Mouse (Mus musculus) neutrophil, adult 5-6 weeks (primary cell): ENCODE results near the gene Hnrnph2. TPM values are rescaled to one million over a fixed set of nuclear protein-coding genes. Genes with fewer than 3 reads are reported as not detected.

Experiments used
- ATAC-seq: fragments of 151-379, 151-347 bp; 2 replicates; pipeline ENCODE4 v1.8.0; 2017; ENCODE audit warnings: mild to moderate bottlenecking, moderate TSS enrichment; ENCODE audit not compliant: insufficient number of reproducible peaks, poor library complexity, low FRiP score, severe bottlenecking; ENCODE audit errors: extremely low read depth
- total RNA-seq: library from RNA; stranded (forward); fragments of 200-1000 nt; gene quantifications from 2 replicates; pipeline ENCODE4 v1.2.3, GENCODE M21; 2017

Hnrnph2 gene
- total RNA-seq, result 201 and 219 TPM in 2 replicates

GRCm38 (mm10) chrX:134600659-134601379 lies at the start of gene Hnrnph2, which contains the start of gene Gla:
TSS of gene Hnrnph2 (plus strand) at chrX:134601179.
TSS of gene Gla (minus strand) at chrX:134601125.
- peak; percentile 97 for ATAC-seq

GRCm38 (mm10) chrX:134553326-134553725 lies 47.7 kb upstream of the Hnrnph2 start:
- no peak for ATAC-seq

- ATAC-seq, result peak; percentile 41; the same call in 1 of the 2 replicates
Observed at GRCm38 (mm10) chrX:134554425-134554824, 46.6 kb upstream of the Hnrnph2 start.

- peak; percentile 66; the same call in 1 of the 2 replicates for ATAC-seq
Observed at GRCm38 (mm10) chrX:134564326-134564725, 36.7 kb upstream of the Hnrnph2 start.

GRCm38 (mm10) chrX:134566536-134567222 lies 34.3 kb upstream of the Hnrnph2 start:
- ATAC-seq, result peak; percentile 81; the same call in 1 of the 2 replicates

- no peak for ATAC-seq
Observed at GRCm38 (mm10) chrX:134577896-134578295, 23.1 kb upstream of the Hnrnph2 start.

GRCm38 (mm10) chrX:134580528-134581305 lies 20.3 kb upstream of the Hnrnph2 start:
- ATAC-seq, result no peak

- no peak for ATAC-seq
Observed at GRCm38 (mm10) chrX:134582270-134582669, 18.7 kb upstream of the Hnrnph2 start.

- peak; percentile 30; the same call in 1 of the 2 replicates for ATAC-seq
Observed at GRCm38 (mm10) chrX:134582888-134583669, 17.9 kb upstream of the Hnrnph2 start, which contains the start of gene Btk. TSS of gene Btk (minus strand) at chrX:134583570.

GRCm38 (mm10) chrX:134585103-134586002 lies 15.6 kb upstream of the Hnrnph2 start, which contains the start of gene Rpl36a:
TSS of gene Rpl36a (plus strand) at chrX:134585654.
- peak; percentile 93 for ATAC-seq

GRCm38 (mm10) chrX:134586447-134586846 lies 14.5 kb upstream of the Hnrnph2 start:
- ATAC-seq, result no peak

- no peak for ATAC-seq
Observed at GRCm38 (mm10) chrX:134588261-134588660, 12.7 kb upstream of the Hnrnph2 start.

- no peak for ATAC-seq
Observed at GRCm38 (mm10) chrX:134588997-134589396, 12.0 kb upstream of the Hnrnph2 start.

GRCm38 (mm10) chrX:134589836-134590235 lies 11.1 kb upstream of the Hnrnph2 start:
- no peak for ATAC-seq

- no peak for ATAC-seq
Observed at GRCm38 (mm10) chrX:134599922-134600565, 935 bp upstream of the Hnrnph2 start.

GRCm38 (mm10) chrX:134601380-134602120 lies 571 bp downstream of the Hnrnph2 start:
- peak; percentile 49 for ATAC-seq
